Mouse (Mus musculus) liver, embryonic 13.5 days (tissue): ENCODE results near the gene Hnrnpc. TPM values are rescaled to one million over a fixed set of nuclear protein-coding genes. Genes with fewer than 3 reads are reported as not detected.
A peak's percentile ranks its signal among the peaks of the same experiment; 100 is the strongest.

Experiments used
- ATAC-seq: fragments of 200-750 bp; cut with Nextera tagmentation; 2 replicates; pipeline ENCODE4 v1.8.0; 2017; ENCODE audit warnings: low read depth, mild to moderate bottlenecking, moderate number of reproducible peaks, moderate library complexity
- DNase-seq: peaks from one replicate; pipeline ENCODE4 v3.0.0; 2022
- H3K27ac ChIP-seq: fragments of 300-500 bp; sonication (generic); 2 replicates; pipeline ENCODE4 v1.5.1; 2015; ENCODE audit warnings: moderate library complexity, mild to moderate bottlenecking, inconsistent platforms
- H3K27me3 ChIP-seq: fragments of 300-500 bp; sonication (generic); 2 replicates; pipeline ENCODE4 v1.6.1; 2015; ENCODE audit warnings: mild to moderate bottlenecking, inconsistent platforms
- H3K36me3 ChIP-seq: fragments of 300-500 bp; sonication (generic); 2 replicates; pipeline ENCODE4 v1.6.1; 2015; ENCODE audit warnings: mild to moderate bottlenecking, inconsistent platforms
- H3K4me1 ChIP-seq: fragments of 300-500 bp; sonication (generic); replicated peaks from 2 replicates; pipeline ENCODE4 v1.6.1; 2015; ENCODE audit warnings: inconsistent platforms
- H3K4me2 ChIP-seq: fragments of 300-500 bp; sonication (generic); 2 replicates; pipeline ENCODE4 v1.6.1; 2015; ENCODE audit warnings: inconsistent platforms, mild to moderate bottlenecking, moderate library complexity
- H3K4me3 ChIP-seq: fragments of 300-500 bp; sonication (generic); replicated peaks from 2 replicates; pipeline ENCODE4 v1.5.1; 2015; ENCODE audit warnings: mild to moderate bottlenecking, inconsistent platforms
- H3K9ac ChIP-seq: fragments of 300-500 bp; sonication (generic); 2 replicates; pipeline ENCODE4 v1.6.1; 2015; ENCODE audit warnings: mild to moderate bottlenecking, inconsistent platforms
- H3K9me3 ChIP-seq: fragments of 300-500 bp; sonication (generic); replicated peaks from 2 replicates; pipeline ENCODE4 v1.6.1; 2016; ENCODE audit warnings: inconsistent platforms
- WGBS: fragments of 180-500 bp; shearing (Covaris S2); methylation state at CpG from one replicate; pipeline ENCODE4 v1.1.7; 2015; ENCODE audit not compliant: insufficient replicate concordance; 5-methylcytosine and 5-hydroxymethylcytosine counted together
- polyA plus RNA-seq: library from polyadenylated mRNA; unstranded; fragments of >200 nt; fragmentation: Nextera tagmentation; extraction: Ambion mirVana; gene quantifications from 2 replicates; pipeline ENCODE4 v1.2.1, GENCODE M21; 2015

The Hnrnpc gene
- 388 and 457 TPM in 2 replicates for polyA plus RNA-seq

DNA sequence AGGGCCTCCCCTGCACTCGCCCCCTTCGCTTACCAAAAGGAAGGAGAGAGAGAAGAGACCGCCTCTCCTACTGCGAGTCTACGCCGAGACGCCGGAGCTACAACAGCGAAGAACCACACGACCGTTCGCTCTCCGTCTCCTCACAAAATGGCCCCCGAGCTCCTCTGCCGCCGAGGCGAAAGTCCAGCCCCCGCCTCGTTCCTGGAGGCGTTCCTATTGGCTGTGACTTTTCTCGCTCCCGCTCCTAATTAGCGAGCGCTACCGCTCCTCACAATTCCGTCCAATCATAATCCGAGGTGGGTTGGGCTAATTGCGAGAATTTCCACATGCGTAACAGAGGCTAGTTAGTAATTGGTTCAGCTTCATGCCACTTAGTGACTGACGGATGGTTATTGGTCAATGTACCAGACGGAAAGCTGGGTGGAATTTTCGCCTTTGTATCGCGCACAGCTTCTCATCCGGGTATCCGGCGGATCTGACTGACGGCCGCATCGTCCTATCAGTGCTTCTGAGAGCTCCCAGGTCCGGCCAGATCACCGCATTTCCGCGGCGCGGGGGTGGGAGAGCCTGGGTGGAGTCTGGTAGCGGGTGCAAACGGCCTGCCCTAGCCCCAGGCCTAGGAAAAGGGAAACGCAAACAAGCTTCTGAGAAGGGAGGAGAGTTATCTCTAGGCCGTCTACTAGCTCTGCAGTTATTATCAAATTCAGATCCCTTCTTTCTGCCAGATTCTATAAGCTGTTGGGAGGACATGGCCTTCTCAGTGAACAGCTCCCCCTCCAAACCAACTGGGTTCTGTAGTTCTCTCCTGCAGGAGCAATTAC, at the start of gene Hnrnpc:
Hnrnpc (minus strand) TSS at position 173 of the 821 bp plus-strand sequence.
- peak within 1 kb of the TSS; percentile 99 for H3K9ac ChIP-seq
- ATAC-seq = peak; percentile 95
- under 1% methylated on average over 49 of the region's 50 CpGs for WGBS
- peaks cover 21% of the 10 kb centered on the region for H3K36me3 ChIP-seq
- H3K4me2 ChIP-seq = peak within 1 kb of the TSS; percentile 91
- peak; percentile 100 for DNase-seq
- no peaks in the 10 kb centered on the region for H3K27me3 ChIP-seq
- peaks cover 55% of the 10 kb centered on the region for H3K4me1 ChIP-seq
- H3K27ac ChIP-seq = peak within 1 kb of the TSS; percentile 97
- no peaks in the 10 kb centered on the region for H3K9me3 ChIP-seq
- H3K4me3 ChIP-seq = peak within 1 kb of the TSS; percentile 97

DNA sequence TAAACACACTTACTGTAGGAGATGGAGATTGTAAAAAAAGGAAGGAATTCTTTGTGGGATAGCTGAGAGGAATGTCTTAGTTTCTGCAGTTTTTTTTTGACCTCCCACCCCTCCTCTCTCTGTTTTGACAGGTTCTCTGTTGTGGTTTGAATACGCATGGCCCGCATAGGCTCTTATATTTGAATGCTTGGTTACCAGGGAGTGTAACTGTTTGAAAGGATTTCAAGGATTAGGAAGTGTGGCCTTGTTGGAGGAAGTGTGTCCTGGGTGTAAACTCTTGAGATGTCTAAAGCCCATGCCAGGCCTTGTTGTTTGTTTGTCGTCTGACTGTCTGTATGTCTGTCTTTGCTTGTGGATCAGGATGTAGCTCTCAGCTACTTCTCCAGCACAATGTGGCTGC, 48.8 kb upstream of the Hnrnpc start:
- 49% methylated on average over 3 of the region's 3 CpGs for WGBS
- H3K4me1 ChIP-seq = no peaks in the 10 kb centered on the region
- no peak overlapping the region for H3K4me3 ChIP-seq
- no peaks in the 10 kb centered on the region for H3K36me3 ChIP-seq
- H3K9ac ChIP-seq = no peak overlapping the region
- no peak overlapping the region for H3K27ac ChIP-seq
- no peaks in the 10 kb centered on the region for H3K9me3 ChIP-seq
- DNase-seq = no peak
- H3K4me2 ChIP-seq = no peak overlapping the region
- H3K27me3 ChIP-seq = no peaks in the 10 kb centered on the region; the same call in 1 of the 2 replicates
- ATAC-seq = no peak

DNA sequence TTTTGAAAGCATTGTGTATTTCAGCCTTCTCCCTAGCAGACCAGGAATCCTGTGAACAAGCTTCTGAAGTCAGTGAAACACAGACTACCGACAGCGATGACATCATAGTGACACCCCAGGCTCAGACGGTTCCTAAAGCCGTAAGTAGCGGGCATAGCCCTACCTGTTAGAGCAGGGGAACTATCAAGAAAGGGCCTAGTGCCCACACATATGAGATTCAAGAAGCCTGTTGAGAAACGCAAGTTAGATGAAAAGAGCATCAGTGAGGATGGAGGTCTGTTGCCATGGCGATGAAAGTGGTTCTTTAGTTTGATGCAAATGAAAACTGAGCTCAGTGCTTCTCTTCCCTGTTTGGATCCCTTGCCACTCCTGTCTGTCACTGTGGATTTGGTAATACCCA, 48.4 kb upstream of the Hnrnpc start:
- no peaks in the 10 kb centered on the region for H3K9me3 ChIP-seq
- no peaks in the 10 kb centered on the region; the same call in 1 of the 2 replicates for H3K27me3 ChIP-seq
- H3K4me2 ChIP-seq = no peak overlapping the region
- H3K4me1 ChIP-seq = no peaks in the 10 kb centered on the region
- H3K9ac ChIP-seq = no peak overlapping the region
- no peak for DNase-seq
- H3K27ac ChIP-seq = no peak overlapping the region
- 50% methylated on average over 7 of the region's 7 CpGs for WGBS
- H3K4me3 ChIP-seq = no peak overlapping the region
- no peaks in the 10 kb centered on the region for H3K36me3 ChIP-seq
- no peak for ATAC-seq

DNA sequence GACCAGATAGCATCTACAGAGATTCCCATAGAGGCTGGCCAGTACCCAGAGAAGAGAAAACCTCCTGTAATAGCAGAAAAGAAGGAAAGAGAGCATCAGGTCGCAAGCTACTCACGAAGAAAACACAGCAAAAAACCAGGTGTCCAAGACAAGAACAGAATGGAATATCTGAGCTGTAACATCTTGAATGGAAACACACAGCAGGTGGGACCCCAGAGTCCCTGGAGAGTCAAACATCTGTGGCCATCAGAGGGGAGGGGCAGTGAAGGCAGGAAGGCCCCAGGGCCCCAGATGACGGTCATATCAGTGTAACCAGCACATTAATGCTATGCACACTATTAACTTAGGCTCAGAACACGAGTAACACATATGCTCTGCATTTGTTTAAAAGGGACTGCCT, 46.1 kb upstream of the Hnrnpc start:
- 54% methylated on average over 4 of the region's 4 CpGs for WGBS
- Histone ChIP-seq H3K27ac (no peak overlapping the region), H3K36me3 (no peaks in the 10 kb centered on the region), H3K4me2 (no peak overlapping the region), H3K27me3 (no peaks in the 10 kb centered on the region; the same call in 1 of the 2 replicates), H3K9me3 (no peaks in the 10 kb centered on the region), H3K4me1 (no peaks in the 10 kb centered on the region), H3K4me3 (no peak overlapping the region), H3K9ac (no peak overlapping the region)
- DNase-seq (no peak), ATAC-seq (no peak)

DNA sequence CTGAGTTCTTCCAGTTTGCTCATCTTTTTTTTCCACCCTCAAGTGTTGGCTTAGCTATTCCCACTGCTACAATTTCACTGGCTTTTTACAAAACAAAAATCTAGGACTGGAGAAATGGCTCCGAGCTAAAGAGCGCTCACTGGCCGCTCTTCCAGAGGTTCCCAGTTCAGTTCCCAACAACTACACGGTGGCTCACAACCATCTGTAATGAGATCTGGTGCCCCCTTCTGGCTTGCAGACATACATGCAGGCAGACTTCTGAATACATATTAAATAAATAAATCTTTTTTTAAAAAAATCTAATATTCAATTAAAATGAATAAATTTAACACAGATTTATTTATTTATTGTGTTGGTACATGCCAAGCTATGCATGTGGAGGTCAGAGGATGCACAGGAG, 42.7 kb upstream of the Hnrnpc start:
- H3K9me3 ChIP-seq = no peaks in the 10 kb centered on the region
- ATAC-seq = no peak
- no peak overlapping the region for H3K27ac ChIP-seq
- no peaks in the 10 kb centered on the region; the same call in 1 of the 2 replicates for H3K27me3 ChIP-seq
- no peak for DNase-seq
- H3K9ac ChIP-seq = no peak overlapping the region
- peaks cover 3% of the 10 kb centered on the region; the same call in 1 of the 2 replicates for H3K4me1 ChIP-seq
- H3K4me2 ChIP-seq = no peak overlapping the region
- WGBS = 51% methylated on average over 4 of the region's 4 CpGs
- no peaks in the 10 kb centered on the region for H3K36me3 ChIP-seq
- no peak overlapping the region for H3K4me3 ChIP-seq

DNA sequence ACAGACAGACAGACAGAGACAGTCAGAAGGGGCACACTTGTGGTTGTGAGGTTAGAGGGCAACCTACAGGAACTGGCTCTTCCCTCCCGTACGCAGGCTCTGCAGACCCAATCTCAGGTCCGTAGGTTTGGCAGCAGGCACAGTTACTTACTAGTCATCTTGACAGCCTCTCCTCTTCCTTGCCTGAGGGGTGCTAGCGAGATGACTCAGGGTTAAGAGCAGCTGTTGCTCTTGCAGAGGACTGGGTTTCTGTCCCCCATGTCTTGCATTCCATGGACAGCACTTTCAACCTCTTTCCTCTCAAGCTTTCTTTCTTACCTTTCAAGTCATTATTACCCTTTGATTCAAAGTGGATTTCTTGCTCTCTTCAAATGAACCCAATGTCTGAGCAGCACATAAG, 40.3 kb upstream of the Hnrnpc start:
- Histone ChIP-seq H3K4me1 (peaks cover 21% of the 10 kb centered on the region), H3K9ac (no peak overlapping the region), H3K9me3 (no peaks in the 10 kb centered on the region), H3K27ac (no peak overlapping the region), H3K4me3 (no peak overlapping the region), H3K4me2 (no peak overlapping the region), H3K36me3 (no peaks in the 10 kb centered on the region), H3K27me3 (no peaks in the 10 kb centered on the region; the same call in 1 of the 2 replicates)
- 51% methylated on average over 4 of the region's 4 CpGs for WGBS
- ATAC-seq (no peak), DNase-seq (no peak)

DNA sequence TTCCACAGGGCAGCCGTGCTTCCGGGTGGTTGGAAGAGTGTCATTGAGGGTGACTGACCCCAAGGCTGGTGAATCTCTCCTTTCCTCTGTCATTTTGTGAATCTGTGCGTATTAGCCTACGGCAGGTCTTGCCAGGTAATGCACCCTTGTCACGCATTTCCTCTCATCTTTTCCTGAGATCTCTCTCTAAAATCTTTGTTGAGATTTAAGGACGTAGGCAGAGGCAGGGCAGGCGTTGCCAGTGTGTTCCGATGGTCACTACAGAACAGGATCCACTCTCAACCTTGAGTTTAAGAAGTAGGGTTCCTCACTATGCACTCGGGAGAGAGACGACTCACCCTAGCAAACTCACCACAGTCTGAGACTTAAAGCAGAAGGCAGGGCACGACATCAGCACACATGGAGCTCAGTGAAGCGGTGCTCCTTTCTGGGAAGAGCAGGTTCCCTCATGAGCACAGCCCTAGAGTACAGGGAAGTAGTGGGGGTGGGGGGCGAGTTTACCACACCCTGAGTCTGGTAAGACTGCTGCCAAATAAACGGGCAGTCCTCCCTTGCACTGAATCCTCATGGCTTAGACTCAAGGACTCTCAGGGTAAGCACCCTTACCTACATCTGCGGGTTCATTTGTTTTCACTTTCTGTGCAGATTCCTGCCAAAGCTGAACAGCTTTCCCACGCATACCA, 37.8 kb upstream of the Hnrnpc start:
- Histone ChIP-seq H3K4me2 (peak overlapping the region; percentile 58), H3K9me3 (no peaks in the 10 kb centered on the region), H3K9ac (no peak overlapping the region), H3K36me3 (no peaks in the 10 kb centered on the region), H3K4me1 (peaks cover 21% of the 10 kb centered on the region), H3K27ac (no peak overlapping the region), H3K27me3 (no peaks in the 10 kb centered on the region; the same call in 1 of the 2 replicates), H3K4me3 (peak overlapping the region; percentile 32)
- WGBS = 42% methylated on average over 16 of the region's 16 CpGs
- no peak for ATAC-seq
- no peak for DNase-seq

DNA sequence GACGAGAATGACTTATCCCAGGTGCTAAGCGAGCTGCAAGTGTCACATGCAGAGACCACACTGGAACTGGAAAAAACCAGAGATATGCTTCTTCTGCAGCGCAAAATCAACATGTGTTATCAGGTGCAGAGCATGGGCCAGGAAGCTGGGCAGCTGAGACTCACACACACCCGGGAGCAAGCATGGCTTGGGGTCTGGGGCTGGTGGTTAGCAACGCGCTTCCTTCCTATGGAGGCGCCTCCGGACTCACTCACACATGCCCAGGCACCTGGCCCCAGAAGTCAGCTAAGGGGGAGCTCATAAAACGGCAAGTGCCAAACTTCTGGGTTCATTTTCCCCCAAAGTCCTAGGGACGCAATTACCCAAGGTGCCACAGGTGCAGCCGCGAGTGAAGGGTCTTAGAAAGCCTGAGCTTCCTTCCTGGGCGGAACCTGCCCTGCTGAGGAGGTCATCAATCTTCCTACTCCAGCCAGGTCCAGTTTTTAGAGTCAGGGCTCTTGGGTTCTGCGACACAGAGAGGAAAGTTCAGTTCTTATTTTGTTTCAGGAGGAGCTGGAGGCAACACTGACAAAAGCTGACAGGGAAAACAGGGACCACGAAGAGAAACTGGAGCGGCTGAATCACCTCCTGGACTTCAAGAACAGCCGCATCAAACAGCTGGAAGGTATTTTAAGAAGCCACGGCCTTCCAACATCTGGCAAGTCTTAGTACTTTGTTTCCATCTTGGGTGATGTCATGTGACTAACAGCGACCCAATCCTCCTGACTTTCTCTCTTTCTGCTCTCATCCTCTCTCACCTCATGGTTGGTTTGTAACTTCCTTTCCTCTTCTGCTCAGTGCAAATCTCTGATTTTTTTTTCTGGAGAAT, 37.0 kb upstream of the Hnrnpc start:
- no peak for DNase-seq
- H3K36me3 ChIP-seq = no peaks in the 10 kb centered on the region
- peaks cover 21% of the 10 kb centered on the region for H3K4me1 ChIP-seq
- H3K9ac ChIP-seq = peak overlapping the region; percentile 33
- WGBS = 10% methylated on average over 19 of the region's 19 CpGs
- peak; percentile 53 for ATAC-seq
- H3K9me3 ChIP-seq = no peaks in the 10 kb centered on the region
- peak overlapping the region; percentile 32 for H3K4me3 ChIP-seq
- no peak overlapping the region for H3K27ac ChIP-seq
- no peaks in the 10 kb centered on the region; the same call in 1 of the 2 replicates for H3K27me3 ChIP-seq
- peak overlapping the region; percentile 58 for H3K4me2 ChIP-seq

DNA sequence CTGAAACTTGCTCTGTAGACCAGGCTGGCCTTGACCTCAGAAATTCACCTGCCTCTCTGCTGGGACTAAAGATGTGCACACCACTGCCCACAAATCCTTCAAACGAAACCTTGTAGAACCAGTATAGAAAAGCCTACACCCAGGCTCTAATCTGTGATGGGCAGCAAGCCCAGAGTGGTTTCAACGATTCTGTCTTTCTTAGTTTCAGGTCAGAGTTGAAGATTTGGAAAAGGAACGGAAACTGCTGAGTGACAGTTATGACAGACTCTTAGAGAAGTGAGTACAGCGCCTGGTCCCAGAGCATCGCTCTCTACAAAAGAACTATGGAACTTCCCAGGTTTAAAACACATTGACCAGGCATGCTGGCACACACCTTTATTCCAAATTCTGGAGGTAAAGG, 29.8 kb upstream of the Hnrnpc start:
- H3K4me1 ChIP-seq = 0 out of 2 replicates have a peak, but pooled peaks cover 3% of the 10 kb centered on the region
- H3K27me3 ChIP-seq = no peaks in the 10 kb centered on the region
- no peaks in the 10 kb centered on the region for H3K36me3 ChIP-seq
- no peak overlapping the region for H3K9ac ChIP-seq
- ATAC-seq (no peak), DNase-seq (no peak)
- H3K4me3 ChIP-seq = no peak overlapping the region
- H3K4me2 ChIP-seq = no peak overlapping the region
- no peaks in the 10 kb centered on the region for H3K9me3 ChIP-seq
- WGBS = 46% methylated on average over 5 of the region's 5 CpGs
- H3K27ac ChIP-seq = no peak overlapping the region

DNA sequence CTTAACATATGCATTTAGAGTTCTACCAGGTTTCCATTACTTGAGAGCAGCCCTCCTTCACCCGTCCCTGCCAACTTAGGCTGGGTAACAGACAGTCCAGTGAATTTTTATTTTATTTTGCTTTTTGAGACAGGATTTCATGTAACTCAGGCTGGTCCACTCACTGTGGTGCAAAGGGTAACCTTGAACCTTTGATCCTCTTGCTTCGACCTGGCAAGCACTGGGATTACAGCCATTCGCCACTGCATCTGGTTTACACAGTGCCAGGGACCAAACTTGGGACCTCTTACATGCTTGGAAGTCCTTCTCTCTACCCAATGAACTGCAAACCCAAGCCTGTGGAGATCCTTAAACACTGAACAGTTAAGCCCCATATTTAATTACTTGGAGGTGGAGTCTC, 20.8 kb upstream of the Hnrnpc start:
- no peak overlapping the region for H3K4me2 ChIP-seq
- peaks cover 4% of the 10 kb centered on the region; the same call in 1 of the 2 replicates for H3K4me1 ChIP-seq
- H3K4me3 ChIP-seq = no peak overlapping the region
- no peak overlapping the region for H3K27ac ChIP-seq
- no peak overlapping the region for H3K9ac ChIP-seq
- no peaks in the 10 kb centered on the region for H3K9me3 ChIP-seq
- no peaks in the 10 kb centered on the region for H3K36me3 ChIP-seq
- WGBS = 69% methylated on average over 3 of the region's 3 CpGs
- peaks cover 20% of the 10 kb centered on the region for H3K27me3 ChIP-seq
- DNase-seq (no peak), ATAC-seq (no peak)

DNA sequence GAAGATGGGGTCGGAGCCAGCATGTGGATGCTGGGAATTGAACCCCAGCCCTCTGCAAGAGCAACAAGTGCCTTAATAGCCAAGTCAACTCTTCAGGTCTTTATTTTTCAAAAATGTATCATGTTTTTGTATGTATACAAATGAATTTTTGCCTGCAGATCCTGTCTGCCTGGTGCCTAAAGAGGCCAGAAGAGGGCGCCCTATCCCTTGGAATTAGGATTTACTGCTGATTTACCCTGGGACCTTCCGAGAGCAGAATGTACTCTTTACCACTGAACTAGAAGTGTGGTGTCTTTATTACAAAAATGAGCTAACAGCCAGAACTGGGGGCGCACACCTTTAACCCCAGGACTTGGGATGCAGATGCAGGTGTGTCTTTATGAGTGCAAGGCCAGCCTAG, 20.1 kb upstream of the Hnrnpc start:
- Histone ChIP-seq H3K4me1 (peaks cover 11% of the 10 kb centered on the region), H3K27me3 (peaks cover 26% of the 10 kb centered on the region), H3K4me3 (no peak overlapping the region), H3K9ac (no peak overlapping the region), H3K27ac (no peak overlapping the region), H3K4me2 (no peak overlapping the region), H3K9me3 (no peaks in the 10 kb centered on the region), H3K36me3 (no peaks in the 10 kb centered on the region)
- ATAC-seq (no peak), DNase-seq (peak; percentile 34)
- 17% methylated on average over 4 of the region's 4 CpGs for WGBS
